Mouse (Mus musculus) urinary bladder, postnatal 14 days (tissue): ENCODE measurements around the gene Irgc1.
"Not testable (repeated sequence)": the region's sequence is repeated elsewhere in the genome, so short reads cannot be mapped to it uniquely, and the experiment has no call there.

Experiments used
- DNase-seq: peaks from one replicate; pipeline ENCODE4 v3.0.0; 2021; ENCODE audit warnings: low spot score

Irgc1 gene

GRCm38 (mm10) chr7:24435305-24435704 is 16.8 kb downstream of the Irgc1 start:
- no peak for DNase-seq

GRCm38 (mm10) chr7:24431713-24432112 is 20.4 kb downstream of the Irgc1 start:
- no peak for DNase-seq

GRCm38 (mm10) chr7:24430551-24431345 is 21.3 kb downstream of the Irgc1 start:
- DNase-seq = no peak

GRCm38 (mm10) chr7:24429413-24430112 is 22.5 kb downstream of the Irgc1 start:
- no peak for DNase-seq

GRCm38 (mm10) chr7:24428725-24429124 is 23.4 kb downstream of the Irgc1 start:
- no peak for DNase-seq

- DNase-seq = no peak
Measured at GRCm38 (mm10) chr7:24427168-24427567, 24.9 kb downstream of the Irgc1 start.

GRCm38 (mm10) chr7:24425919-24426318 is 26.2 kb downstream of the Irgc1 start:
- DNase-seq = no peak

GRCm38 (mm10) chr7:24423956-24424732 is 28.0 kb downstream of the Irgc1 start:
- DNase-seq = peak; percentile 51

GRCm38 (mm10) chr7:24423107-24423763 is 28.9 kb downstream of the Irgc1 start:
- DNase-seq = no peak

- DNase-seq = no peak
Measured at GRCm38 (mm10) chr7:24422251-24422650, 29.8 kb downstream of the Irgc1 start.

- DNase-seq = no peak
Measured at GRCm38 (mm10) chr7:24421648-24422047, 30.4 kb downstream of the Irgc1 start.

GRCm38 (mm10) chr7:24419579-24419978 is 32.5 kb downstream of the Irgc1 start:
- DNase-seq = no peak

GRCm38 (mm10) chr7:24415261-24415660 is 36.8 kb downstream of the Irgc1 start:
- no peak for DNase-seq

- no peak for DNase-seq
Measured at GRCm38 (mm10) chr7:24413630-24414029, 38.5 kb downstream of the Irgc1 start.

GRCm38 (mm10) chr7:24410831-24411230 is 41.3 kb downstream of the Irgc1 start:
- no peak for DNase-seq

GRCm38 (mm10) chr7:24410123-24410522 is 42.0 kb downstream of the Irgc1 start:
- no peak for DNase-seq

GRCm38 (mm10) chr7:24408186-24408585 is 43.9 kb downstream of the Irgc1 start:
- no peak for DNase-seq

- peak; percentile 83 for DNase-seq
Measured at GRCm38 (mm10) chr7:24406528-24407344, 45.4 kb downstream of the Irgc1 start.

- no peak for DNase-seq
Measured at GRCm38 (mm10) chr7:24405649-24406048, 46.4 kb downstream of the Irgc1 start.

- no peak for DNase-seq
Measured at GRCm38 (mm10) chr7:24402851-24403250, 49.2 kb downstream of the Irgc1 start.

GRCm38 (mm10) chr7:24400489-24400888 is 51.6 kb downstream of the Irgc1 start:
- not testable (repeated sequence) for DNase-seq
